Mouse (Mus musculus) midbrain, embryonic 11.5 days (tissue): ENCODE data around the gene Dram1. TPM values are rescaled to one million over a fixed set of nuclear protein-coding genes. Genes with fewer than 3 reads are reported as not detected.

Experiments
- ATAC-seq: fragments of 200-750 bp; cut with Nextera tagmentation; 2 replicates; pipeline ENCODE4 v1.8.0; 2017; ENCODE audit warnings: moderate TSS enrichment, moderate library complexity; ENCODE audit not compliant: low FRiP score
- DNase-seq: peaks from one replicate; pipeline ENCODE4 v3.0.0; 2015; ENCODE audit warnings: low spot score; ENCODE audit errors: missing footprints
- H3K27ac ChIP-seq: fragments of 300-500 bp; sonication (generic); 2 replicates; pipeline ENCODE4 v1.5.1; 2014; ENCODE audit warnings: low read depth, low read length
- H3K27me3 ChIP-seq: fragments of 300-500 bp; sonication (generic); 2 replicates; pipeline ENCODE4 v1.6.1; 2014; ENCODE audit warnings: mild to moderate bottlenecking, low read length, moderate library complexity, mixed read lengths; ENCODE audit not compliant: control insufficient read depth, insufficient read depth
- H3K36me3 ChIP-seq: fragments of 300-500 bp; sonication (generic); 2 replicates; pipeline ENCODE4 v1.6.1; 2014; ENCODE audit warnings: mild to moderate bottlenecking, low read length, moderate library complexity, mixed read lengths; ENCODE audit not compliant: control insufficient read depth, insufficient read depth
- H3K4me1 ChIP-seq: fragments of 300-500 bp; sonication (generic); 2 replicates; pipeline ENCODE4 v1.6.1; 2014; ENCODE audit warnings: low read length; ENCODE audit not compliant: control insufficient read depth, insufficient read depth
- H3K4me2 ChIP-seq: fragments of 300-500 bp; sonication (generic); 2 replicates; pipeline ENCODE4 v1.6.1; 2014; ENCODE audit warnings: mild to moderate bottlenecking, moderate library complexity
- H3K4me3 ChIP-seq: fragments of 300-500 bp; sonication (generic); 2 replicates; pipeline ENCODE4 v1.5.1; 2014; ENCODE audit warnings: low read depth, low read length
- H3K9ac ChIP-seq: fragments of 300-500 bp; sonication (generic); 2 replicates; pipeline ENCODE4 v1.6.1; 2014; ENCODE audit warnings: low read length
- H3K9me3 ChIP-seq: fragments of 300-500 bp; sonication (generic); 2 replicates; pipeline ENCODE4 v1.6.1; 2016; ENCODE audit warnings: low read length; ENCODE audit not compliant: control insufficient read depth
- WGBS: fragments of 180-500 bp; shearing (Covaris S2); extraction: QIAGEN DNeasy Blood & Tissue Kit; methylation state at CpG from one replicate; pipeline ENCODE4 v1.1.7; 2014; 5-methylcytosine and 5-hydroxymethylcytosine counted together
- polyA plus RNA-seq: library from polyadenylated mRNA; unstranded; fragments of >200 nt; fragmentation: Nextera tagmentation; extraction: Ambion mirVana; gene quantifications from 2 replicates; pipeline ENCODE4 v1.2.1, GENCODE M21; 2014

The Dram1 gene
- polyA plus RNA-seq, result 0.34 and 0.76 TPM in 2 replicates

DNA sequence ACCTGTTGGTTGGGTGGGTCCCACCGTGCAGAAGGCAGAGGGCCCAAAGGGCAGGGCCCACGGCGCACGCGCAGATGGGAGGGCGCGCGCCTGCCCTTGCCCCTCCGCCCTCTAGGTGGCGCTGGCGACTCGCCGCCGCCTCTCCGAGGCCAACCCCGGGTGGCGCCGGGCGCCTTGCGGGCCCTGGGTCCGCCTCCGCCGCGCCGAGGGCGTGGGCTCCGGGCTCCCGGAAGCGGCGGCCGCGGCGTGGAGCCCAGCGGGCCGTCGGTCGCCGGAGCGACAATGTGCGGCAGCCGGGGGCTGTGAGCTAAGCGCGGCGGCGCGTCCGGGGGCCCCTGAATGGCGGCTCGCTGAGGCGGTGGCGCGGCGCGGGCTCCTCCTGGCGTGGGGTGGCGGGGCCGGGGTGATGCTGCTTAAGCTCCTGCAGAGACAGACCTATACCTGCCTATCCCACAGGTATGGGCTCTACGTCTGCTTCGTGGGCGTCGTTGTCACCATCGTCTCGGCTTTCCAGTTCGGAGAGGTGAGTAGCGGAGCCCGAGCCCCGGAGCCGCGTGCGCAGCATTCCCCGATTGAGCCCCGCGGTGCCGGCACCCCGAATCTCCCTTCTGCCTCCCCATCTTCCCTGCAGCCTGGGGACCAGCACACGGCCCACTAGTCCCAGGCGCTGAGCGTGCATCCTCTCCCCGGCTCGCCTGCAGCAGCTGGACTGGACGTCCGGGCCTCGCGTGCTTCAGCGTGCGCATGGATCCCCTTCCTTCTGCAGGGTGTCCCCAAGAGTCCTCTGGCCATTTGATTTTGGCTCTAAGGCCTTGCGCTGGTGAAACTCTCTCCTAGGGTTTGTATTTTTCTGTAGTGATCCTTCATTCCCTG is at the start of gene Dram1, which contains the start of gene Gnptab:
Dram1 (minus strand) TSS at position 68 of the 873 bp plus-strand sequence.
Gnptab (plus strand) TSS at position 120 of the 873 bp plus-strand sequence.
- WGBS, result under 1% methylated on average over 77 of the region's 87 CpGs
- H3K27ac ChIP-seq, result no peak within 1 kb of the TSS; the same call in 1 of the 2 replicates

DNA sequence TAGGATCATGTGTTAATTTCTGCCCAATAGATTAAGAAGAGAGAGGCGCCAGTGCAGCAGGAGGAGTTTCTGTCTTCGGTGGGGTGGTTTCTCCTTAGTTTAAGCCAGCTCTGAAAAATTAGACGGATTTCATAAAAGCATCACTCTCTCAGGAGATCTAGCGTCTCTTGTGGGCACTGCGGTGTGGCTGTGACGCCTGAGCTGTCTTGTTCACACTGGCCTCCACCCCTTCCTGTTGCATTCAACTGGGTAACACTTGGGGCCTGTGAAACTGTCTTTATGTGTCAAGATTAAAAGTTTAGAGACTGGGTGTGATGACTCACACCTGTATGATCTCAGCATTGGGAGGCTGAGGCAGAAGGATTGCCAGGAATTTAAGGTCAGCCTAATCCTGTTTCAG is 49.1 kb upstream of the Dram1 start:
- no peak overlapping the region for H3K4me3 ChIP-seq
- H3K36me3 ChIP-seq, result no peaks in the 10 kb centered on the region
- no peak overlapping the region for H3K27ac ChIP-seq
- H3K4me2 ChIP-seq, result no peak overlapping the region
- DNase-seq (no peak), ATAC-seq (no peak)
- no peaks in the 10 kb centered on the region for H3K9me3 ChIP-seq
- H3K27me3 ChIP-seq, result no peaks in the 10 kb centered on the region
- no peaks in the 10 kb centered on the region for H3K4me1 ChIP-seq
- 93% methylated on average over 6 of the region's 6 CpGs for WGBS
- H3K9ac ChIP-seq, result no peak overlapping the region

More for the DNA sequence above, at the start of gene Dram1, which contains the start of gene Gnptab:
- DNase-seq (peak; percentile 99), ATAC-seq (peak; percentile 85)
- H3K27me3 ChIP-seq, result no peaks in the 10 kb centered on the region
- no peaks in the 10 kb centered on the region for H3K9me3 ChIP-seq
- peak within 1 kb of the TSS; percentile 93 for H3K4me2 ChIP-seq
- no peaks in the 10 kb centered on the region for H3K36me3 ChIP-seq
- H3K4me1 ChIP-seq, result no peaks in the 10 kb centered on the region; the same call in 1 of the 2 replicates
- H3K9ac ChIP-seq, result peak within 1 kb of the TSS; percentile 80
- peak within 1 kb of the TSS; percentile 78 for H3K4me3 ChIP-seq

- WGBS, result 67% methylated on average over 5 of the region's 5 CpGs
- no peak for ATAC-seq
- H3K27me3 ChIP-seq, result no peaks in the 10 kb centered on the region
Observed at GRCm38 (mm10) chr10:88426896-88427295, 48.0 kb upstream of the Dram1 start.

GRCm38 (mm10) chr10:88426158-88426816 is 47.4 kb upstream of the Dram1 start:
- Histone ChIP-seq H3K27ac (no peak overlapping the region), H3K36me3 (no peaks in the 10 kb centered on the region; the same call in 1 of the 2 replicates), H3K4me1 (no peaks in the 10 kb centered on the region), H3K4me3 (no peak overlapping the region), H3K27me3 (no peaks in the 10 kb centered on the region), H3K9ac (no peak overlapping the region), H3K9me3 (no peaks in the 10 kb centered on the region), H3K4me2 (no peak overlapping the region)
- ATAC-seq (peak; percentile 75; the same call in 1 of the 2 replicates), DNase-seq (peak; percentile 89)
- WGBS, result 90% methylated on average over 2 of the region's 2 CpGs

More at GRCm38 (mm10) chr10:88426896-88427295, 48.0 kb upstream of the Dram1 start:
- no peak for DNase-seq
- no peak overlapping the region for H3K4me3 ChIP-seq
- H3K9ac ChIP-seq, result no peak overlapping the region
- no peaks in the 10 kb centered on the region; the same call in 1 of the 2 replicates for H3K36me3 ChIP-seq
- no peak overlapping the region for H3K27ac ChIP-seq
- no peak overlapping the region for H3K4me2 ChIP-seq
- H3K9me3 ChIP-seq, result no peaks in the 10 kb centered on the region
- no peaks in the 10 kb centered on the region for H3K4me1 ChIP-seq

- Histone ChIP-seq H3K9ac (no peak overlapping the region), H3K4me2 (no peak overlapping the region), H3K4me1 (no peaks in the 10 kb centered on the region), H3K36me3 (no peaks in the 10 kb centered on the region; the same call in 1 of the 2 replicates), H3K27ac (no peak overlapping the region), H3K27me3 (no peaks in the 10 kb centered on the region), H3K9me3 (no peaks in the 10 kb centered on the region), H3K4me3 (no peak overlapping the region)
- no peak for ATAC-seq
- WGBS, result 95% methylated on average over 19 of the region's 19 CpGs
- DNase-seq, result no peak
Observed at GRCm38 (mm10) chr10:88420655-88421435, 42.0 kb upstream of the Dram1 start.

DNA sequence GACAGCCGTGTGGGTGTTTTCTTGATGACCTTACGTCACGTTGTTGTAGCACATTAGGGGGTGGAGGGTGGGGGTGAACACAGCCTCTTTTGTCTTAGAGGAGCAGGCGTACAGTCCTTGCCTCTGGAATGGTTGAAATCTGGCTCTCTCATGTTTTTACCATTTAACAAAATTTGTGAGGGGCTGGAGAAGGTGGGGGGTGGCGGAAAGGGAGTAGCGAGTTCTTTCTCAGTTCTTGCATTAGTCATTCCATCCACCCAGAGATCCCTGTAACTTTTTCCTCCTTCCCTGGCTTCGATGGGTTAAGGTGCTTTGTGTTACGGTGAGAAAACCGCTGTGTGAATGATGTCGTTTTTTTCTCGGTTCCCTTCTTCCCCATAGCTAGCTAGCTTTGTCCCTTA is 41.3 kb upstream of the Dram1 start:
- Histone ChIP-seq H3K4me2 (no peak overlapping the region), H3K4me3 (no peak overlapping the region), H3K27ac (no peak overlapping the region), H3K9ac (no peak overlapping the region), H3K4me1 (no peaks in the 10 kb centered on the region), H3K36me3 (no peaks in the 10 kb centered on the region; the same call in 1 of the 2 replicates), H3K9me3 (no peaks in the 10 kb centered on the region), H3K27me3 (no peaks in the 10 kb centered on the region)
- 86% methylated on average over 11 of the region's 11 CpGs for WGBS
- ATAC-seq (no peak), DNase-seq (no peak)

- 87% methylated on average over 5 of the region's 5 CpGs for WGBS
- Histone ChIP-seq H3K4me2 (no peak overlapping the region), H3K9me3 (no peaks in the 10 kb centered on the region), H3K27me3 (no peaks in the 10 kb centered on the region), H3K27ac (no peak overlapping the region), H3K4me1 (no peaks in the 10 kb centered on the region), H3K4me3 (no peak overlapping the region), H3K9ac (no peak overlapping the region), H3K36me3 (no peaks in the 10 kb centered on the region; the same call in 1 of the 2 replicates)
- DNase-seq, result no peak
- no peak for ATAC-seq
Observed at GRCm38 (mm10) chr10:88417686-88418085, 38.8 kb upstream of the Dram1 start.

- Histone ChIP-seq H3K4me3 (no peak overlapping the region), H3K27me3 (no peaks in the 10 kb centered on the region), H3K36me3 (no peaks in the 10 kb centered on the region), H3K9ac (no peak overlapping the region), H3K4me1 (no peaks in the 10 kb centered on the region), H3K4me2 (no peak overlapping the region), H3K27ac (no peak overlapping the region), H3K9me3 (no peaks in the 10 kb centered on the region)
- ATAC-seq (no peak), DNase-seq (no peak)
- WGBS, result 84% methylated on average over 17 of the region's 17 CpGs
Observed at GRCm38 (mm10) chr10:88412290-88412995, 33.6 kb upstream of the Dram1 start.
